Mouse (Mus musculus) layer of hippocampus, postnatal 10 days (tissue): ENCODE measurements around the gene Tmem169. TPM values are rescaled to one million over a fixed set of nuclear protein-coding genes. Genes with fewer than 3 reads are reported as not detected.

ENCODE experiments used
- DNase-seq, 2 experiments: peaks; one replicate each; pipeline ENCODE4 v3.0.0; 2021; ENCODE audit warnings: low spot score in 2 of 2
- total RNA-seq, 2 experiments: library from RNA; stranded (reverse); gene quantifications; 2 replicates each; pipeline ENCODE4 v1.2.3; 2021

Gene Tmem169
- total RNA-seq, 2 experiments from 2014 or later: 35.5 to 41.4 TPM

GRCm38 (mm10) chr1:72284539-72284938 lies 370 bp downstream of the Tmem169 start:
- DNase-seq: peak in 1 of 2 experiments; percentile 15

DNA sequence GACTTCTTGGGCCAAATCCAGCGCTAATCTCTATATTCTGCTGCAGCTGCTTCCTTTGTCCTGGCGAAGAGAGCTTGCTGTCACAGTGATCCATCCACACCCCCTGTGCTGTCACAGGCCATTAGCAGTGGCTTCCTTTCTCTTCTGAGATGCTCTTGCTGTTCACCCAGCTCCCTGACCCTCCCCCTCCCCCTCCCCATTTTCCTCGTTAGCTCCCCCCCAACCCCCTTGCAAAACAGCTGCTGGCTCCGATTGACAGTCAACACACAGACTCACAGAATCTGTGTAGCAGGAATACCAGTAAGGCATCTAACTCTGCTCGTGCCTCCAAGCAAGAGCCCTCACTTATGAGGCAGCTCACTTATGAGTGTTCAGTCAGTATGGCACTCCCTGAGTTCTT lies 2.7 kb downstream of the Tmem169 start:
- no peak for DNase-seq

DNA sequence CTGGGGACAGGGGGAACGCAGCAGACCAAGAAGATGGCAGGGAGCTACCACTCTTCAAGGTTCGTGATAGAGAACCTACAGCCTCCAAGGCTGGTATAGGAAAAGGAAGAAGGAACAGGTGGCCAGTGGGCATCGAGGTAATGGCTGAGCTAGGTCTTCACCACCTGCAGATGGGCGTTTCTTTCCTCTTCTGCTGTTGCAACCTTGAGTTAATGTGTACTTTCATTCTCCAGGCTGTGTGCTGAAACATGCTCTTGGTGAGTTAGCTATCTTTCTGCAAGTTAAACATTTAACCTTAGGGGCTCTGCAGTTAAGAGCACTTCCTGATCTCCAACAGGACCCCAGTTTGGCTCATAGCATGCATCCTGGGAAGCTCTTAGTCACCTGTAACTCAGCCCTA lies 3.7 kb downstream of the Tmem169 start:
- no peak for DNase-seq

DNA sequence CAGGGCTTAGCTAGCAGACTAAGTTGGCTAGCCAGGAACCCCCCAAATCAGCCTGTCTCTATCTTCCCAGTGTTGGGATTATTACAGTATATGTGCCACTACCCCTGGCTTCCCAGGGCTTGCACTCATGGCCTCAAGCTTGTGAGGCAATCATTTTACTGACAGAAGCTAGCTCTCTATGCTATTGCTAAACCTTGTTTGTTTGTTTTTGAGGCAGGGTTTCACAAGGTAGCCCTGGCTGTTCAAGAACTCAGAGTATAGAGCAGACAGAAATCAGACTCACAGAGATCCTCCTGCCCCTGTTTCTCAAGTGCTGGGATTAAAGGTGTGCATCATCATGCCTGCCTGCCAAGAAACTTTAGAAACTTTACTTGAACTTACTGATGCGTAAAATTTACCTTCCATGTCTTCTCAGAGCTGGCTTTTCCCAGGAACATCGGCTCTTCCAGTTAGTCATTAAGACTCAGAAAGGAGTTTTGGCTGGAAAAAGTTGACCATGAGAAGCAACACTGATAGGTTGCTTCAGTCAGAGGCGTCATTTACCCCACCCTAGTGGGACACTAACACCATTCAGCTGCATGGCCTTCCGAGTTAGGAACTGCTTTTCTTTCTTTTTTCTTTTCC lies 4.5 kb downstream of the Tmem169 start:
- no peak for DNase-seq

DNA sequence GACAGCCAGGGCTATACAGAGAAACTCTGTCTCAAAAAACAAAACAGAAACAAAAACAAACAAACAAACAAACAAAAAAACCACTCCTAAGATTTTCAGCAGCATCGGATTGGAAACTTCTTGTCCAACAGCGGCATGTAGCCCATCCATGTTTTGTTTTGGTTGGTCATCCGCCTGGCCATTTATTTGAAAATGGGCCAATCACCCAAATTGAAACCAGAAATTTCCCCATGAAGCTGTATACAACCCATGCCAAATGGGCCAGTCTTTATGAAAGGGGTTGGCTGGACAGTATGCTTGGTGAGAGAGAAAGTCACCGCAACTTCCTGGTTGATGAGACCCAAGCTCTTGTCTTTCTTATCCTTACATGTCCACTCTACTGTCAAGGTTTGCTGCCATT lies 6.7 kb downstream of the Tmem169 start:
- DNase-seq: no peak

DNA sequence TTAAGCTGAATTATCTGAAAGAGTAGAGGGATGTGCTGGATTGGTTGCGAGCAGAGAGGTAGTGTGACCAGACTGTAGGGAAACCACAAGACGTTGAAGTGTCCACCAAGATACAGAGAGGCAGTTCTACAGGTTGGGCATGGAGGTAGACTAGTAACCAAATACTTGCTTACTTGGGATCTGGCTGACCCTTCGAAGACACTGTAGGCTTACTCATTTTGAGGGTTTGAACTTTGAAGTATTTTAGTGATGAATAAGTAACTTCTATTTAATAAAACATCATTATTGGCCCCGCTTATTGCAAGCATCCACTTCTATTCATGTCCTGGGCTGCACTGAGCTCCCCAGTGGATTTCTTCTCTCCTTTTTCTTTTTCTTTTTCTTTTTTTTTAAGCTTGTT lies 7.3 kb downstream of the Tmem169 start:
- DNase-seq: no peak

- no peak for DNase-seq
Measured at GRCm38 (mm10) chr1:72291925-72292324, 7.8 kb downstream of the Tmem169 start.

- DNase-seq: no peak
Measured at GRCm38 (mm10) chr1:72293869-72294663, 9.9 kb downstream of the Tmem169 start.

DNA sequence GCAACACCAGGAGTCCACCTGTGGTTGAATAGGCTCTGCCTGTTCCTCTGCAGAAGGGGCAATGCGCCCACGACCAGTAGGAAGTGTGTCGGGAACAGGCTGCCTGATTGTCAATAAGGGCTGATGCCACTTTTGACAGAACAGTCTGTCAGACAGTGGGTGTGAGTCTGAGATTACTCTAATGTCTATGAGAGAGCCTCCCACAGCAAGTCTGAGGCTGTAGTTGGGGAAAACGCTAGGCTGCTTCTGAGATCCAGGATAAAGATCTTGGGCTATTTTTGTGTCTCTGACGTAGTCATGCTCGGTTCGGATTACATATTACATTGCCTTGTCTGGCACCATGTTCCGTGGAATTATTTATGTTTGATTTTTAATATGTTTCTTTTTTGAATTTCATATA lies 11.6 kb downstream of the Tmem169 start:
- no peak for DNase-seq

DNA sequence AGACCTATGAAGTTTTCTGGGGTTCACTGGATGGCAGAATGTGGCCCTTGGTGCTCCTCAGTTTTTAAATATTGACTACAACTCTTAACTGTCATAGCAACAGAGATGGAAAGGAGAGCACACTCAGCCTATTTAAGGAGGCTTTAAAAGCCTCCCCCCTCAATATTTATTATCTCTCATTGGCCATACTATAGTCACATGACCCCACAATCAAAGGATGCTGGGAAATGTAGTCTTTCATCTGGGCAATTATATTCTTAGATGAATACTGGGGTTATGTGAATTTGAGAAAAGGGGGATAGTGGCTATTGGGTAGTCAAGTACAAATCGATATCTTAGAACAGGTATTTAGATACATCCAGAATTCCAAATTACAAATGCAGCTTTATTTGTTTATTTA lies 17.7 kb downstream of the Tmem169 start:
- DNase-seq: no peak

DNA sequence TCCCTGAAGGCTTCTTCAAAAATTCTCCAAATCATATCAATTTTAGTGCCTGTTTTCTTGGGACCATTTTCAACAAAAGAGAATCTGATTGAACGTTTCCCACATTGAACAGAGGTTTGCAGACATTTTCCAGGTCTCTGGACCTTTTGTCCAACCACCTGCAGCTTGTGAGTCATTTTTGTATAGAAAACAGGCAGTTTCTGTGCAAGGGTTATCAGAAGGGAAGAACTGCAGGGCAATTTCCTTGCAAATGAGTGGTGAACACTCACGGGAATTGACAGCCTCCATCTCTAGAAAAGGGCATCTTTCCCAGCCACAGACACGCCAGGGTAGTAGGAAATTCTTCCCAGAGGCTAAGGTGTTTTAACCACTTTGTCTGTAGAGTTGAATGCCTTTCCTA lies 22.1 kb downstream of the Tmem169 start:
- no peak for DNase-seq

DNA sequence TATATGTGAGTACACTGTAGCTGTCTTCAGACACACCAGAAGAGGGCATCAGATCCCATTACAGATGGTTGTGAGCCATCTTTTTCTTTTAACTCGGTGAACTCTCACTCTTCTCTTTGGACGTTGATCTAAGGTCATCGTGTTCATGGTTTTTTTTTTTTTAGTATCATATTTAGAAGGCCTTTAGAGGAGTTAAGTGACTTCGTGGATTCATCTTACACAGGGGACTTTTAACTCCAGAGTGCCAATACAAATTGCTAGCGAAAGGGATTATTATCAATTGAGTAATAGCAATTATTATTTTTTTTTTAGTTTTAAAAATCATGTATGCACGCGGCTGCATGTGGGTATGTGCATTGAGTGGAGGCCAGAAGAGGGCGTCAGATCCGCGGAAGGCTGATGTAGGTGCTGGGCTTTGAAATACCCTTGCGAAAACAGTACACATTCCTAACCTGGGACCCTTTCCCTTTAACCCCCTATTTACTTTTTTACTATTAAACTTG lies 22.6 kb downstream of the Tmem169 start:
- peak in 1 of 2 experiments; percentile 57 for DNase-seq

DNA sequence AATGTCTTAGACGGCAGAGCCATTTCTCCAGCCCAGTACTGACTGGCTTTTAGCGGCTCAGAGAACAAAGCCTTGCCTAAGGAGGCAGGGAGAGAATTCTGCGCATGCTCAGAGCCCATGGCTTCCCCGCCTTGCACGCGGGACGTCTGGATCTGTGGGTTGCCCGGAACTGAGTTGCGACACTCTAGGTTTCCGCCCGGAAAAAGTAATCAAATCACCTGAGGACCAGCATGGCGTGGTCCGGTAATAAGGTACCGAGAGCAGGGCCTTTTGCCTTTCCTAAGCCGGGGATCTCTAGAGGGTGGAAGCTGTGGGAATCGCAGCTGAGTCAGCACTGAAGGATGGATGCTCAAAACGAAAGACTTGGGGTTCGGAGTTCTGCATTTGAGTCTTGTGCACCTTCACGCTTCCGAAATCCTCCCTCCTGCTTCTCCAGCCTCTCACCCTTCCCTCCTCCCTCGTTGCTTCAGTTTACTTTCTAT lies 23.2 kb downstream of the Tmem169 start, which contains the start of gene Xrcc5:
TSS of gene Xrcc5 (plus strand) at position 105 of the 482 bp plus-strand sequence.
- peak; percentile 91 for DNase-seq

DNA sequence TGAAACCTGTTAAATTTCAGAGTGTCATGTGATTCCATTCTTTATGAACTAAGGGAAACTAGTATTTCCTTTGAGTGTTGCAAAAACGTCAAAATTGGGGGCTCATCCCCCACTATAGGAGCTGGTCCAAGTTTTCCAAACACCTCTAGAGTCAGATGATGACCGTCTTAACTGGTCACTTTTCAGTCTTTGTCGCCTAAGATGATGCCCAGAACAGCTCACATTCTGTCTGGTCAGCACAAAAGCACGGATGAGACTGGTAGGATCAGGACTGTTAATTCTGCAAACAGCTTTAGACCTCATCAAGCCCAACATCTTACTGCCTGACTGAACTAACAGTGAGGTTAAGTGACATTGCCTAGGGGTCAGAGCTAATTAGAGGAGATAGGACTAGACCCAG lies 24.8 kb downstream of the Tmem169 start:
- no peak for DNase-seq

GRCm38 (mm10) chr1:72309744-72310424 lies 25.7 kb downstream of the Tmem169 start:
- no peak for DNase-seq

DNA sequence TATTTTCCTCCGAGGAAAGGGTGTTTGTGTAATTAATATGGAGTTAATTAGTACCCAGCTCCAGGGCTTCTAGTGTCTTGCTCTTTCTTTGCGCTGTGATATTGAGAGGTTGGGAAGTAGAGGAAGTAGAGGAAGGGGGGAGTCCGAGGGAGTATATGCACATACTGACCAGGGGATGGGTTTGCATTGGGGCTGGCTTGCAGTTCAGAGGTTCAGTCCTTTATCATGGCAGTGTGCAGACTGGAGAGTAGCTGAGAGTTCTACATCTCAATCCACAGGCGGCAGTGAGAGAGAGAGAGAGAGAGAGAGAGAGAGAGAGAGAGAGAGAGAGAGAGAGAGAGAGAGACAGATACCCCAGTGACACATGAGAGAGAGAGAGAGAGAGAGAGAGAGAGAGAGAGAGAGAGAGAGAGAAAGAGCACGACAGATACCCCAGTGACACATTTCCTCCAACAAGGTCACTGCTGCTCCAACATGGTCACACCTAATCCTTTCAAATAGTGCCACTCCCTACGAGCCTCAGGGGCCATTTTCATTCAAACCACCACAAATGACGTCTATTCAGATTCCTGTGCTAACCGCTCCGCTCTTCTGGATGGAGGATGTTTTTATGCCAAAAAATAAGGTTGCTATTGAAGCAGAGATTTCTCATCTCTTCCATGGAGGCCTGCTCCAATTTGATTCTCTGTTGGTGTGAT lies 28.7 kb downstream of the Tmem169 start:
- no peak for DNase-seq

GRCm38 (mm10) chr1:72313399-72314039 lies 29.4 kb downstream of the Tmem169 start:
- DNase-seq: no peak

DNA sequence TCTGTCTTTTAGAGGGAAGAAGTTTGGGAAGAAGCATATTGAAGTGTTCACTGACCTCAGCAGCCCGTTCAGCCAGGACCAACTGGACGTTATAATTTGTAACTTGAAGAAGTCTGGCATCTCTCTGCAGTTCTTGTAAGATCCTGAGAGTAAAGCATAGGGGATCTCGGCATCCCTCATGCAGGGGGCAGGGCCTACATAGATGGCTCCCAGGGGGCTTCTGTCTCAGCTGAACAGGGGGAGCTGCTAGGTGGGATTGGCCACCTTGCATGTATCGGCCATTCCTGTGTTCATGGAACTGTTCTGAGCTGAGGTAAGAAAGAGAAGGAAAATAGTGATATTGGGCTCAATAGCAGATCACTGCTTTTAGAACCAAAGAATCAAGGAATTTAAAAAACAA lies 31.3 kb downstream of the Tmem169 start:
- DNase-seq: no peak

GRCm38 (mm10) chr1:72316409-72316808 lies 32.2 kb downstream of the Tmem169 start:
- no peak for DNase-seq

DNA sequence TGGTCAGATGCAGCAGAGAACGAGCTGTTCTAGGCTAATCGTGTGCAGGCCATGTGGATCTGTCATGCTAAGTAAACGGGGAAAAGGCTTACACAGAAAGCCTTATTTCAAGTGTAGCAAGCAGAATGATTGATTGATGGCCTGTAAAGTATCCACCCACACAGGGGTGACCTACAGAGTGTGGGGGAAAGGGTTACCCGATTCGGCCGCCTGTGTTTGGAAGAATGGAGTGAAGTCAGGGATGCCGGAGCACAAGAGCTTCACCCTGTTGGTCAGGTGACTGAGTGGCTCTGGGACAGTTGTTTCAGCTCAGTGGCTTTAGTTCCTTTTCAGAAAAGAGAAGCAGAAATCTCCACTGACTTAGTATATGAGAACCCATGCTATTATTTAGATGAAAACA lies 32.7 kb downstream of the Tmem169 start:
- DNase-seq: no peak

GRCm38 (mm10) chr1:72320759-72321158 lies 36.6 kb downstream of the Tmem169 start:
- no peak for DNase-seq
